Mouse (Mus musculus): Measurements from ENCODE around the gene Wasf3. TPM values are rescaled to one million over a fixed set of nuclear protein-coding genes. Genes with fewer than 3 reads are reported as not detected.

The Wasf3 gene
- polyA plus RNA-seq (2021), result 19.0 TPM

- ATAC-seq, result peak; percentile 99
Observed at GRCm38 (mm10) chr5:146384935-146385591, at the start of gene Wasf3. TSS of gene Wasf3 (plus strand) at chr5:146384985.

GRCm38 (mm10) chr5:146338064-146338463 lies 46.7 kb upstream of the Wasf3 start:
- in situ Hi-C loops (cut with MboI; ENCODE audit: low pct_unique_long_range_greater_than_20kb), result no loop called here
- DNase-seq (ENCODE audit: low read depth, low spot score) (no peak), ATAC-seq (no peak)
- ChIA-PET CTCF (no interaction called here), POLR2A (no interaction called here)
- H3K27me3 ChIP-seq, result peaks cover 3% of the 10 kb centered on the region
- TF ChIP-seq CTCF (IDR thresholded peaks at IDR 0.05), result no peak

More at GRCm38 (mm10) chr5:146384935-146385591, at the start of gene Wasf3:
- ChIA-PET POLR2A (interaction anchor here (1.0 kb wide), 1 partner anchor 25 kb away, joined by 4 read pairs; no protein-coding TSS in a partner anchor), CTCF (interaction anchor here (0.8 to 2.6 kb wide), 6 partner anchors 9 to 24 kb away, joined by 3 to 11 read pairs (median 4); no protein-coding TSS in a partner anchor)
- in situ Hi-C loops (cut with MboI; ENCODE audit: low pct_unique_long_range_greater_than_20kb), result loop anchor here (25.0 kb wide), 1 partner anchor 477 kb away; no protein-coding TSS in a partner anchor
- TF ChIP-seq CTCF (IDR thresholded peaks at IDR 0.05), result peak; percentile 89
- peaks cover 2% of the 10 kb centered on the region for H3K27me3 ChIP-seq
- DNase-seq (ENCODE audit: low read depth, low spot score), result peak; percentile 20

GRCm38 (mm10) chr5:146340037-146340436 lies 44.7 kb upstream of the Wasf3 start:
- POLR2A ChIA-PET, result no interaction called here
- no peak for TF ChIP-seq CTCF (IDR thresholded peaks at IDR 0.05)
- in situ Hi-C loops (cut with MboI; ENCODE audit: low pct_unique_long_range_greater_than_20kb), result no loop called here
- peaks cover 5% of the 10 kb centered on the region for H3K27me3 ChIP-seq
- CTCF ChIA-PET, result interaction anchor here (1.7 to 2.7 kb wide), 2 partner anchors 9 to 12 kb away, joined by 6 to 9 read pairs; no protein-coding TSS in a partner anchor
- ATAC-seq (no peak), DNase-seq (ENCODE audit: low read depth, low spot score) (no peak)

- ATAC-seq (no peak), DNase-seq (ENCODE audit: low read depth, low spot score) (no peak)
- in situ Hi-C loops (cut with MboI; ENCODE audit: low pct_unique_long_range_greater_than_20kb), result no loop called here
- ChIA-PET CTCF (no interaction called here), POLR2A (no interaction called here)
- TF ChIP-seq CTCF (IDR thresholded peaks at IDR 0.05), result no peak
- peaks cover 17% of the 10 kb centered on the region for H3K27me3 ChIP-seq
Observed at GRCm38 (mm10) chr5:146344911-146345686, 39.7 kb upstream of the Wasf3 start.

GRCm38 (mm10) chr5:146347081-146347480 lies 37.7 kb upstream of the Wasf3 start:
- no peak for ATAC-seq

GRCm38 (mm10) chr5:146349183-146349582 lies 35.6 kb upstream of the Wasf3 start:
- no peak for ATAC-seq

More at GRCm38 (mm10) chr5:146347081-146347480, 37.7 kb upstream of the Wasf3 start:
- no peak for DNase-seq (ENCODE audit: low read depth, low spot score)
- peaks cover 34% of the 10 kb centered on the region for H3K27me3 ChIP-seq
- no peak for TF ChIP-seq CTCF (IDR thresholded peaks at IDR 0.05)
- ChIA-PET CTCF (no interaction called here), POLR2A (no interaction called here)
- in situ Hi-C loops (cut with MboI; ENCODE audit: low pct_unique_long_range_greater_than_20kb), result no loop called here

GRCm38 (mm10) chr5:146350784-146351183 lies 34.0 kb upstream of the Wasf3 start:
- in situ Hi-C loops (cut with MboI; ENCODE audit: low pct_unique_long_range_greater_than_20kb), result loop anchor here (10.0 kb wide), 1 partner anchor 234 kb away; the partner anchor contains the start of gene Gpr12
- H3K27me3 ChIP-seq, result peaks cover 51% of the 10 kb centered on the region
- no peak for ATAC-seq
- no peak for TF ChIP-seq CTCF (IDR thresholded peaks at IDR 0.05)
- POLR2A ChIA-PET, result no interaction called here
- no peak for DNase-seq (ENCODE audit: low read depth, low spot score)
- CTCF ChIA-PET, result interaction anchor here (1.0 to 1.4 kb wide), 2 partner anchors 9 to 11 kb away, joined by 3 to 6 read pairs; no protein-coding TSS in a partner anchor

More at GRCm38 (mm10) chr5:146349183-146349582, 35.6 kb upstream of the Wasf3 start:
- no peak for DNase-seq (ENCODE audit: low read depth, low spot score)
- in situ Hi-C loops (cut with MboI; ENCODE audit: low pct_unique_long_range_greater_than_20kb), result no loop called here
- CTCF ChIA-PET, result interaction anchor here (1.0 kb wide), 1 partner anchor 97 kb away, joined by 4 read pairs; no protein-coding TSS in a partner anchor
- no peak for TF ChIP-seq CTCF (IDR thresholded peaks at IDR 0.05)
- peaks cover 42% of the 10 kb centered on the region for H3K27me3 ChIP-seq
- POLR2A ChIA-PET, result no interaction called here

- in situ Hi-C loops (cut with MboI; ENCODE audit: low pct_unique_long_range_greater_than_20kb), result loop anchor here (10.0 kb wide), 1 partner anchor 233 kb away; the partner anchor contains the start of gene Gpr12
- no peak for TF ChIP-seq CTCF (IDR thresholded peaks at IDR 0.05)
- DNase-seq (ENCODE audit: low read depth, low spot score), result no peak
- H3K27me3 ChIP-seq, result peaks cover 48% of the 10 kb centered on the region
- CTCF ChIA-PET, result interaction anchor here (1.4 to 1.7 kb wide), 2 partner anchors 12 to 21 kb away, joined by 3 to 6 read pairs; no protein-coding TSS in a partner anchor
- POLR2A ChIA-PET, result no interaction called here
- ATAC-seq, result no peak
Observed at GRCm38 (mm10) chr5:146352006-146352405, 32.8 kb upstream of the Wasf3 start.

GRCm38 (mm10) chr5:146360386-146360785 lies 24.4 kb upstream of the Wasf3 start:
- CTCF ChIA-PET, result interaction anchor here (1.3 kb wide), 1 partner anchor 12 kb away, joined by 4 read pairs; no protein-coding TSS in a partner anchor
- DNase-seq (ENCODE audit: low read depth, low spot score) (no peak), ATAC-seq (no peak)
- H3K27me3 ChIP-seq, result peaks cover 13% of the 10 kb centered on the region
- in situ Hi-C loops (cut with MboI; ENCODE audit: low pct_unique_long_range_greater_than_20kb), result no loop called here
- TF ChIP-seq CTCF (IDR thresholded peaks at IDR 0.05), result no peak
- POLR2A ChIA-PET, result no interaction called here

GRCm38 (mm10) chr5:146362711-146363110 lies 22.1 kb upstream of the Wasf3 start:
- DNase-seq (ENCODE audit: low read depth, low spot score) (no peak), ATAC-seq (no peak)
- H3K27me3 ChIP-seq, result peaks cover 1% of the 10 kb centered on the region
- TF ChIP-seq CTCF (IDR thresholded peaks at IDR 0.05), result no peak
- POLR2A ChIA-PET, result no interaction called here
- in situ Hi-C loops (cut with MboI; ENCODE audit: low pct_unique_long_range_greater_than_20kb), result no loop called here
- CTCF ChIA-PET, result no interaction called here

All from Patski (cell line).